Mouse (Mus musculus) heart, adult 2 months (tissue): Measurements from ENCODE around the gene Cux2. TPM values are rescaled to one million over a fixed set of nuclear protein-coding genes. Genes with fewer than 3 reads are reported as not detected.

Source experiments
- DNase-seq, 2 experiments: peaks; one replicate each; pipeline ENCODE4 v3.0.0; 2021
- H3K27ac ChIP-seq: fragments of 200-600 bp; 2 replicates; pipeline ENCODE4 v1.8.1; 2022
- H3K27me3 ChIP-seq: fragments of 200-500 bp; 2 replicates; pipeline ENCODE4 v1.6.1; 2012; ENCODE audit warnings: mild to moderate bottlenecking, low read length, inconsistent platforms, mixed read lengths; ENCODE audit not compliant: control insufficient read depth, insufficient read depth
- H3K36me3 ChIP-seq: fragments of 200-500 bp; 2 replicates; pipeline ENCODE4 v1.6.1; 2012; ENCODE audit warnings: low read length, inconsistent platforms; ENCODE audit not compliant: control insufficient read depth, insufficient read depth
- H3K4me1 ChIP-seq: fragments of 200-500 bp; 2 replicates; pipeline ENCODE4 v1.6.1; 2011; ENCODE audit warnings: low read length; ENCODE audit not compliant: control insufficient read depth, insufficient read depth
- H3K4me3 ChIP-seq: fragments of 200-600 bp; 2 replicates; pipeline ENCODE4 v1.8.1; 2022
- H3K79me2 ChIP-seq: fragments of 200-500 bp; replicated peaks from 2 replicates; pipeline ENCODE4 v1.6.1; 2012; ENCODE audit warnings: mild to moderate bottlenecking, inconsistent platforms, low read length, moderate library complexity, mixed read lengths; ENCODE audit not compliant: control insufficient read depth, insufficient read depth
- H3K9ac ChIP-seq: fragments of 200-500 bp; 2 replicates; pipeline ENCODE4 v1.6.1; 2012; ENCODE audit warnings: low read depth, mild to moderate bottlenecking, control low read depth, inconsistent platforms, low read length, mixed read lengths
- CTCF ChIP-seq: fragments of 200-600 bp; IDR thresholded peaks from 2 replicates; pipeline ENCODE4 v1.8.1; 2022; ENCODE audit warnings: antibody characterized with exemption, mild to moderate bottlenecking, moderate library complexity
- EP300 ChIP-seq: fragments of 200-500 bp; IDR thresholded peaks from 2 replicates; pipeline ENCODE4 v1.6.1; 2011; ENCODE audit warnings: low read depth, low read length, control low read depth; ENCODE audit not compliant: insufficient read depth
- POLR2A ChIP-seq: fragments of 200-500 bp; IDR thresholded peaks from 2 replicates; pipeline ENCODE4 v1.6.1; 2011; ENCODE audit warnings: mild to moderate bottlenecking, low read depth, low read length, control low read depth; ENCODE audit not compliant: insufficient read depth
- WGBS: fragments of 180-500 bp; shearing (Covaris S2); methylation state at CpG from one replicate; pipeline ENCODE4 v1.1.7; 2018; 5-methylcytosine and 5-hydroxymethylcytosine counted together
- intact Hi-C: fragments of 180-260 bp; cut with DNase I; formaldehyde crosslinking; loops from one replicate; pipeline ENCODE4 v1.15.1; 2025
- polyA plus RNA-seq: library from polyadenylated mRNA; depleted of rRNA; stranded (reverse); fragments of >200 nt; gene quantifications from 2 replicates; pipeline ENCODE4 v1.2.3, GENCODE M21; 2012
- total RNA-seq, 2 experiments: library from RNA; stranded (reverse); gene quantifications; 2 replicates each; pipeline ENCODE4 v1.2.3; 2021

The Cux2 gene
- total and polyA plus RNA-seq, 3 experiments: 11.4 to 18.4 (median 18.1) TPM

GRCm38 (mm10) chr5:122080930-122081329, 31.0 kb upstream of the Cux2 start:
- Histone ChIP-seq H3K27ac (no peak overlapping the region), H3K36me3 (no peaks in the 10 kb centered on the region), H3K27me3 (no peaks in the 10 kb centered on the region), H3K9ac (no peak overlapping the region), H3K4me1 (no peaks in the 10 kb centered on the region), H3K79me2 (no peaks in the 10 kb centered on the region), H3K4me3 (no peak overlapping the region)
- no peak for DNase-seq
- intact Hi-C loops: no loop called here
- TF ChIP-seq EP300 (no peak), CTCF (no peak), POLR2A (no peak)
- WGBS: 53% methylated on average over 11 of the region's 11 CpGs

GRCm38 (mm10) chr5:122079796-122080195, 29.9 kb upstream of the Cux2 start:
- Histone ChIP-seq H3K9ac (no peak overlapping the region), H3K27me3 (no peaks in the 10 kb centered on the region), H3K4me3 (no peak overlapping the region), H3K79me2 (no peaks in the 10 kb centered on the region), H3K27ac (no peak overlapping the region), H3K4me1 (no peaks in the 10 kb centered on the region), H3K36me3 (no peaks in the 10 kb centered on the region)
- TF ChIP-seq CTCF (peak; percentile 42), EP300 (no peak), POLR2A (no peak)
- intact Hi-C loops: no loop called here
- no peak for DNase-seq
- 81% methylated on average over 7 of the region's 7 CpGs for WGBS

GRCm38 (mm10) chr5:122077244-122077643, 27.3 kb upstream of the Cux2 start:
- no peaks in the 10 kb centered on the region for H3K4me1 ChIP-seq
- no peak overlapping the region for H3K4me3 ChIP-seq
- DNase-seq: no peak
- intact Hi-C loops: no loop called here
- no peaks in the 10 kb centered on the region for H3K79me2 ChIP-seq
- H3K36me3 ChIP-seq: no peaks in the 10 kb centered on the region
- H3K9ac ChIP-seq: no peak overlapping the region
- H3K27ac ChIP-seq: no peak overlapping the region
- TF ChIP-seq EP300 (no peak), POLR2A (no peak), CTCF (no peak)
- WGBS: 84% methylated on average over 4 of the region's 4 CpGs
- H3K27me3 ChIP-seq: no peaks in the 10 kb centered on the region

- Histone ChIP-seq H3K27ac (no peak overlapping the region), H3K4me1 (peaks cover 4% of the 10 kb centered on the region; the same call in 1 of the 2 replicates), H3K9ac (no peak overlapping the region), H3K36me3 (no peaks in the 10 kb centered on the region), H3K79me2 (no peaks in the 10 kb centered on the region), H3K27me3 (no peaks in the 10 kb centered on the region), H3K4me3 (no peak overlapping the region)
- intact Hi-C loops: no loop called here
- WGBS: 51% methylated on average over 3 of the region's 3 CpGs
- TF ChIP-seq POLR2A (no peak), EP300 (no peak), CTCF (peak; percentile 45)
- DNase-seq: no peak
These were observed 25.8 kb upstream of the Cux2 start for GRCm38 (mm10) chr5:122075736-122076135.

- no peaks in the 10 kb centered on the region for H3K27me3 ChIP-seq
These were observed 22.1 kb upstream of the Cux2 start for GRCm38 (mm10) chr5:122071997-122072396.

GRCm38 (mm10) chr5:122070963-122071800, 21.3 kb upstream of the Cux2 start:
- Histone ChIP-seq H3K27me3 (no peaks in the 10 kb centered on the region), H3K9ac (peak overlapping the region; percentile 57; the same call in 1 of the 2 replicates), H3K27ac (peak overlapping the region; percentile 85), H3K4me1 (peaks cover 6% of the 10 kb centered on the region; the same call in 1 of the 2 replicates), H3K4me3 (no peak overlapping the region), H3K36me3 (no peaks in the 10 kb centered on the region), H3K79me2 (no peaks in the 10 kb centered on the region)
- WGBS: 27% methylated on average over 16 of the region's 16 CpGs
- intact Hi-C loops: no loop called here
- peak; percentile 41 to 72 for DNase-seq
- TF ChIP-seq EP300 (no peak), POLR2A (no peak), CTCF (no peak)

More at GRCm38 (mm10) chr5:122071997-122072396, 22.1 kb upstream of the Cux2 start:
- Histone ChIP-seq H3K9ac (no peak overlapping the region), H3K4me1 (peaks cover 6% of the 10 kb centered on the region; the same call in 1 of the 2 replicates), H3K79me2 (no peaks in the 10 kb centered on the region), H3K27ac (peak overlapping the region; percentile 85; the same call in 1 of the 2 replicates), H3K4me3 (no peak overlapping the region), H3K36me3 (no peaks in the 10 kb centered on the region)
- WGBS: 86% methylated on average over 4 of the region's 4 CpGs
- intact Hi-C loops: no loop called here
- DNase-seq: no peak
- TF ChIP-seq EP300 (no peak), POLR2A (no peak), CTCF (no peak)
